Mouse (Mus musculus): Measurements from ENCODE around the gene Slc10a7. TPM values are rescaled to one million over a fixed set of nuclear protein-coding genes. Genes with fewer than 3 reads are reported as not detected.

Gene Slc10a7
- polyA plus RNA-seq, 1 experiment from 2014 or later, result 9.0 TPM

- Histone ChIP-seq H3K4me2 (ENCODE audit: low read length) (no peak overlapping the region), H3K4me1 (ENCODE audit: control insufficient read depth in 2 of 2, insufficient read depth in 2 of 2, low read length in 2 of 2) (peaks cover 12 to 24% of the 10 kb centered on the region in 2 experiments), H3K36me3 (ENCODE audit: control insufficient read depth, insufficient read depth, low read length) (no peaks in the 10 kb centered on the region), H3K27me3 (ENCODE audit: control insufficient read depth, insufficient read depth, low read length) (no peaks in the 10 kb centered on the region), H3K27ac (replicated peaks in 1 of 2; ENCODE audit: control insufficient read depth in 1 of 2, insufficient read depth in 1 of 2, low read depth in 2 of 2, low read length in 2 of 2) (no peak overlapping the region), H3K9me3 (ENCODE audit: control insufficient read depth, low read length) (no peaks in the 10 kb centered on the region), H3K9ac (ENCODE audit: low read length) (no peak overlapping the region), H3K4me3 (ENCODE audit: control insufficient read depth in 1 of 2, insufficient read depth in 1 of 2, low read depth in 1 of 2, low read length in 2 of 2) (no peak overlapping the region)
- 4% methylated on average over 3 of the region's 3 CpGs for WGBS
- ATAC-seq (ENCODE audit: insufficient number of reproducible peaks, insufficient read depth, low FRiP score, low read depth), result peak; percentile 66
These were observed 89.1 kb downstream of the Slc10a7 start for GRCm38 (mm10) chr8:78598237-78598636.

GRCm38 (mm10) chr8:78603084-78603483 is 93.9 kb downstream of the Slc10a7 start:
- Histone ChIP-seq H3K4me3 (ENCODE audit: control insufficient read depth in 1 of 2, insufficient read depth in 1 of 2, low read depth in 1 of 2, low read length in 2 of 2) (no peak overlapping the region), H3K36me3 (ENCODE audit: control insufficient read depth, insufficient read depth, low read length) (no peaks in the 10 kb centered on the region), H3K9me3 (ENCODE audit: control insufficient read depth, low read length) (no peaks in the 10 kb centered on the region), H3K4me2 (ENCODE audit: low read length) (no peak overlapping the region), H3K27ac (replicated peaks in 1 of 2; ENCODE audit: control insufficient read depth in 1 of 2, insufficient read depth in 1 of 2, low read depth in 2 of 2, low read length in 2 of 2) (no peak overlapping the region), H3K4me1 (ENCODE audit: control insufficient read depth in 2 of 2, insufficient read depth in 2 of 2, low read length in 2 of 2) (peaks cover 9 to 15% of the 10 kb centered on the region in 2 experiments), H3K9ac (ENCODE audit: low read length) (no peak overlapping the region), H3K27me3 (ENCODE audit: control insufficient read depth, insufficient read depth, low read length) (no peaks in the 10 kb centered on the region)
- no peak for ATAC-seq (ENCODE audit: insufficient number of reproducible peaks, insufficient read depth, low FRiP score, low read depth)
- 96% methylated on average over 5 of the region's 5 CpGs for WGBS

- Histone ChIP-seq H3K4me2 (ENCODE audit: low read length) (no peak overlapping the region), H3K9me3 (ENCODE audit: control insufficient read depth, low read length) (no peaks in the 10 kb centered on the region), H3K36me3 (ENCODE audit: control insufficient read depth, insufficient read depth, low read length) (no peaks in the 10 kb centered on the region), H3K4me1 (ENCODE audit: control insufficient read depth in 2 of 2, insufficient read depth in 2 of 2, low read length in 2 of 2) (peaks cover 5 to 16% of the 10 kb centered on the region in 2 experiments), H3K9ac (ENCODE audit: low read length) (no peak overlapping the region), H3K27ac (replicated peaks in 1 of 2; ENCODE audit: control insufficient read depth in 1 of 2, insufficient read depth in 1 of 2, low read depth in 2 of 2, low read length in 2 of 2) (no peak overlapping the region), H3K4me3 (ENCODE audit: control insufficient read depth in 1 of 2, insufficient read depth in 1 of 2, low read depth in 1 of 2, low read length in 2 of 2) (no peak overlapping the region), H3K27me3 (ENCODE audit: control insufficient read depth, insufficient read depth, low read length) (no peaks in the 10 kb centered on the region)
- 93% methylated on average over 9 of the region's 9 CpGs for WGBS
- ATAC-seq (ENCODE audit: insufficient number of reproducible peaks, insufficient read depth, low FRiP score, low read depth), result no peak
These were observed 95.3 kb downstream of the Slc10a7 start for GRCm38 (mm10) chr8:78604426-78604825.

GRCm38 (mm10) chr8:78609301-78609700 is 100.2 kb downstream of the Slc10a7 start:
- H3K27me3 ChIP-seq (ENCODE audit: control insufficient read depth, insufficient read depth, low read length), result no peaks in the 10 kb centered on the region
- no peak overlapping the region for H3K4me3 ChIP-seq (ENCODE audit: control insufficient read depth in 1 of 2, insufficient read depth in 1 of 2, low read depth in 1 of 2, low read length in 2 of 2)
- no peaks in the 10 kb centered on the region for H3K9me3 ChIP-seq (ENCODE audit: control insufficient read depth, low read length)
- H3K4me2 ChIP-seq (ENCODE audit: low read length), result no peak overlapping the region
- 0 out of 4 replicates have a peak, but pooled peaks cover 0 to 6% of the 10 kb centered on the region in 2 experiments for H3K4me1 ChIP-seq (ENCODE audit: control insufficient read depth in 2 of 2, insufficient read depth in 2 of 2, low read length in 2 of 2)
- H3K27ac ChIP-seq (replicated peaks in 1 of 2; ENCODE audit: control insufficient read depth in 1 of 2, insufficient read depth in 1 of 2, low read depth in 2 of 2, low read length in 2 of 2), result no peak overlapping the region
- H3K9ac ChIP-seq (ENCODE audit: low read length), result no peak overlapping the region
- H3K36me3 ChIP-seq (ENCODE audit: control insufficient read depth, insufficient read depth, low read length), result no peaks in the 10 kb centered on the region
- no peak for ATAC-seq (ENCODE audit: insufficient number of reproducible peaks, insufficient read depth, low FRiP score, low read depth)
- WGBS, result 52% methylated on average over 10 of the region's 10 CpGs

GRCm38 (mm10) chr8:78611019-78611418 is 101.9 kb downstream of the Slc10a7 start:
- Histone ChIP-seq H3K9ac (ENCODE audit: low read length) (no peak overlapping the region), H3K4me3 (ENCODE audit: control insufficient read depth in 1 of 2, insufficient read depth in 1 of 2, low read depth in 1 of 2, low read length in 2 of 2) (no peak overlapping the region), H3K27ac (replicated peaks in 1 of 2; ENCODE audit: control insufficient read depth in 1 of 2, insufficient read depth in 1 of 2, low read depth in 2 of 2, low read length in 2 of 2) (no peak overlapping the region), H3K27me3 (ENCODE audit: control insufficient read depth, insufficient read depth, low read length) (no peaks in the 10 kb centered on the region), H3K4me1 (ENCODE audit: control insufficient read depth in 2 of 2, insufficient read depth in 2 of 2, low read length in 2 of 2) (0 out of 4 replicates have a peak, but pooled peaks cover 0 to 6% of the 10 kb centered on the region in 2 experiments), H3K9me3 (ENCODE audit: control insufficient read depth, low read length) (no peaks in the 10 kb centered on the region), H3K36me3 (ENCODE audit: control insufficient read depth, insufficient read depth, low read length) (no peaks in the 10 kb centered on the region), H3K4me2 (ENCODE audit: low read length) (no peak overlapping the region)
- ATAC-seq (ENCODE audit: insufficient number of reproducible peaks, insufficient read depth, low FRiP score, low read depth), result no peak
- WGBS, result 87% methylated on average over 6 of the region's 6 CpGs

- Histone ChIP-seq H3K4me3 (ENCODE audit: control insufficient read depth in 1 of 2, insufficient read depth in 1 of 2, low read depth in 1 of 2, low read length in 2 of 2) (no peak overlapping the region), H3K27ac (replicated peaks in 1 of 2; ENCODE audit: control insufficient read depth in 1 of 2, insufficient read depth in 1 of 2, low read depth in 2 of 2, low read length in 2 of 2) (no peak overlapping the region), H3K4me1 (ENCODE audit: control insufficient read depth in 2 of 2, insufficient read depth in 2 of 2, low read length in 2 of 2) (peaks cover 3 to 9% of the 10 kb centered on the region in 2 experiments; a peak in 3 of 4 replicates), H3K36me3 (ENCODE audit: control insufficient read depth, insufficient read depth, low read length) (no peaks in the 10 kb centered on the region), H3K27me3 (ENCODE audit: control insufficient read depth, insufficient read depth, low read length) (no peaks in the 10 kb centered on the region), H3K4me2 (ENCODE audit: low read length) (no peak overlapping the region), H3K9ac (ENCODE audit: low read length) (no peak overlapping the region), H3K9me3 (ENCODE audit: control insufficient read depth, low read length) (no peaks in the 10 kb centered on the region)
- ATAC-seq (ENCODE audit: insufficient number of reproducible peaks, insufficient read depth, low FRiP score, low read depth), result no peak
- 71% methylated on average over 4 of the region's 4 CpGs for WGBS
These were observed 113.2 kb downstream of the Slc10a7 start for GRCm38 (mm10) chr8:78622362-78622761.

GRCm38 (mm10) chr8:78623972-78624371 is 114.8 kb downstream of the Slc10a7 start:
- no peak overlapping the region for H3K9ac ChIP-seq (ENCODE audit: low read length)
- H3K27me3 ChIP-seq (ENCODE audit: control insufficient read depth, insufficient read depth, low read length), result no peaks in the 10 kb centered on the region
- H3K4me1 ChIP-seq (ENCODE audit: control insufficient read depth in 2 of 2, insufficient read depth in 2 of 2, low read length in 2 of 2), result peaks cover 3 to 9% of the 10 kb centered on the region in 2 experiments; a peak in 3 of 4 replicates
- H3K27ac ChIP-seq (replicated peaks in 1 of 2; ENCODE audit: control insufficient read depth in 1 of 2, insufficient read depth in 1 of 2, low read depth in 2 of 2, low read length in 2 of 2), result no peak overlapping the region
- H3K36me3 ChIP-seq (ENCODE audit: control insufficient read depth, insufficient read depth, low read length), result no peaks in the 10 kb centered on the region
- H3K4me2 ChIP-seq (ENCODE audit: low read length), result no peak overlapping the region
- 77% methylated on average over 5 of the region's 5 CpGs for WGBS
- H3K4me3 ChIP-seq (ENCODE audit: control insufficient read depth in 1 of 2, insufficient read depth in 1 of 2, low read depth in 1 of 2, low read length in 2 of 2), result no peak overlapping the region
- ATAC-seq (ENCODE audit: insufficient number of reproducible peaks, insufficient read depth, low FRiP score, low read depth), result no peak
- no peaks in the 10 kb centered on the region for H3K9me3 ChIP-seq (ENCODE audit: control insufficient read depth, low read length)

- 38% methylated on average over 12 of the region's 12 CpGs for WGBS
- H3K36me3 ChIP-seq (ENCODE audit: control insufficient read depth, insufficient read depth, low read length), result no peaks in the 10 kb centered on the region
- no peak overlapping the region for H3K9ac ChIP-seq (ENCODE audit: low read length)
- no peak for ATAC-seq (ENCODE audit: insufficient number of reproducible peaks, insufficient read depth, low FRiP score, low read depth)
- no peaks in the 10 kb centered on the region for H3K27me3 ChIP-seq (ENCODE audit: control insufficient read depth, insufficient read depth, low read length)
- H3K4me2 ChIP-seq (ENCODE audit: low read length), result no peak overlapping the region
- H3K27ac ChIP-seq (replicated peaks in 1 of 2; ENCODE audit: control insufficient read depth in 1 of 2, insufficient read depth in 1 of 2, low read depth in 2 of 2, low read length in 2 of 2), result no peak overlapping the region
- H3K4me1 ChIP-seq (ENCODE audit: control insufficient read depth in 2 of 2, insufficient read depth in 2 of 2, low read length in 2 of 2), result peaks cover 3 to 13% of the 10 kb centered on the region in 2 experiments; a peak in 3 of 4 replicates
- H3K9me3 ChIP-seq (ENCODE audit: control insufficient read depth, low read length), result no peaks in the 10 kb centered on the region
- H3K4me3 ChIP-seq (ENCODE audit: control insufficient read depth in 1 of 2, insufficient read depth in 1 of 2, low read depth in 1 of 2, low read length in 2 of 2), result no peak overlapping the region
These were observed 115.7 kb downstream of the Slc10a7 start for GRCm38 (mm10) chr8:78624738-78625442.
